Mouse (Mus musculus) small intestine, adult 2 months (tissue): ENCODE results near the gene Akr1b3.

ENCODE experiments used
- CTCF ChIP-seq: fragments of 200-500 bp; IDR thresholded peaks from 2 replicates; pipeline ENCODE4 v1.5.1; 2012; ENCODE audit warnings: low read depth, mild to moderate bottlenecking, control low read depth, inconsistent platforms, low read length, moderate library complexity, mixed read lengths; ENCODE audit not compliant: insufficient replicate concordance, insufficient read length; ENCODE audit errors: extremely low read depth
- POLR2A ChIP-seq: fragments of 200-500 bp; IDR thresholded peaks from 2 replicates; pipeline ENCODE4 v1.6.1; 2012; ENCODE audit warnings: low read depth, mild to moderate bottlenecking, control low read depth, inconsistent platforms, low read length, moderate library complexity

DNA sequence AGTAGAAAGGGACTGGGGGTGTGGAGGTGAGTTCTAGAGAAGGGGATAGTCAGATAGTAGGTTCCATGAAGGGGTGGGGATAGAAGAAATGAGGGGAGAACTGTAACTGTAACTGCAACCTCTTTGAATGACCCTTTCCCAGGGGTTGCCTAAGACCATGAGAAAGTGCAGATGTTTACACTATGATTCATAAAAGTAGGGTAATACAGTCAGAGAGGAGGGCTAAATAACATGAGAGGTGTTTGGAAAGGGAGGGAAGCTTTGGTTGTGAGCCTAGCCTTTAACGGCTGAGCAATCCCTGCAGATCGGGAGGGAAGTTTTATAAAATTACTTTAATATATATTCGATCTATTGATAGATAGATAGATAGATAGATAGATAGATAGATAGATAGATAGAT, 20.2 kb downstream of the Akr1b3 start:
- no peak for TF ChIP-seq CTCF
- TF ChIP-seq POLR2A = no peak
